Mouse (Mus musculus) c-Kit-negative CD71-positive TER-119-positive erythroid progenitor cells, embryonic 14.5 days (primary cell): ENCODE results near the gene Ncapg2.

ENCODE experiments used
- DNase-seq: peaks from one replicate; pipeline ENCODE4 v3.0.0-alpha.2; 2013; ENCODE audit warnings: low read depth, low spot score

Gene Ncapg2

GRCm38 (mm10) chr12:116405045-116405835 is at the start of gene Ncapg2:
Gene Ncapg2 (plus strand): TSS chr12:116405402.
- DNase-seq, result peak; percentile 99

GRCm38 (mm10) chr12:116362091-116362490 is 43.1 kb upstream of the Ncapg2 start:
- DNase-seq, result no peak

GRCm38 (mm10) chr12:116366900-116367299 is 38.3 kb upstream of the Ncapg2 start:
- DNase-seq, result no peak

GRCm38 (mm10) chr12:116367346-116367745 is 37.9 kb upstream of the Ncapg2 start:
- no peak for DNase-seq

GRCm38 (mm10) chr12:116368857-116369256 is 36.3 kb upstream of the Ncapg2 start:
- DNase-seq, result no peak

GRCm38 (mm10) chr12:116383101-116383500 is 22.1 kb upstream of the Ncapg2 start:
- DNase-seq, result no peak

- DNase-seq, result no peak
These were observed 21.2 kb upstream of the Ncapg2 start for GRCm38 (mm10) chr12:116383995-116384394.

- no peak for DNase-seq
These were observed 18.4 kb upstream of the Ncapg2 start for GRCm38 (mm10) chr12:116386802-116387201.

- no peak for DNase-seq
These were observed 15.3 kb upstream of the Ncapg2 start for GRCm38 (mm10) chr12:116389868-116390267.

- no peak for DNase-seq
These were observed 10.9 kb upstream of the Ncapg2 start for GRCm38 (mm10) chr12:116394327-116394726.

GRCm38 (mm10) chr12:116395312-116395711 is 9.9 kb upstream of the Ncapg2 start:
- DNase-seq, result no peak

- DNase-seq, result no peak
These were observed 9.0 kb upstream of the Ncapg2 start for GRCm38 (mm10) chr12:116396072-116396695.

- no peak for DNase-seq
These were observed 1.1 kb upstream of the Ncapg2 start for GRCm38 (mm10) chr12:116404012-116404679.

- peak; percentile 45 for DNase-seq
These were observed 594 bp downstream of the Ncapg2 start for GRCm38 (mm10) chr12:116405836-116406155.

GRCm38 (mm10) chr12:116407883-116408282 is 2.7 kb downstream of the Ncapg2 start:
- no peak for DNase-seq

- DNase-seq, result no peak
These were observed 9.7 kb downstream of the Ncapg2 start for GRCm38 (mm10) chr12:116414941-116415340.

GRCm38 (mm10) chr12:116416514-116416913 is 11.3 kb downstream of the Ncapg2 start:
- no peak for DNase-seq

GRCm38 (mm10) chr12:116421656-116422055 is 16.5 kb downstream of the Ncapg2 start:
- no peak for DNase-seq

- DNase-seq, result no peak
These were observed 20.2 kb downstream of the Ncapg2 start for GRCm38 (mm10) chr12:116425392-116425791.

GRCm38 (mm10) chr12:116433742-116434141 is 28.5 kb downstream of the Ncapg2 start:
- DNase-seq, result no peak

- no peak for DNase-seq
These were observed 30.0 kb downstream of the Ncapg2 start for GRCm38 (mm10) chr12:116435232-116435631.

GRCm38 (mm10) chr12:116436125-116436524 is 30.9 kb downstream of the Ncapg2 start:
- DNase-seq, result no peak

GRCm38 (mm10) chr12:116438591-116438990 is 33.4 kb downstream of the Ncapg2 start:
- no peak for DNase-seq
